Mouse (Mus musculus): ENCODE measurements around the gene Ttc3.
A peak's percentile ranks its signal among the peaks of the same experiment; 100 is the strongest.
"Not testable (repeated sequence)": the region's sequence is repeated elsewhere in the genome, so short reads cannot be mapped to it uniquely, and the experiment has no call there.

Ttc3 gene

GRCm38 (mm10) chr16:94370173-94370914, at the start of gene Ttc3:
Gene Ttc3, plus strand, starts transcription at chr16:94370618.
- DNase-seq (ENCODE audit: inconsistent ontology term): peak; percentile 98

- no peak for DNase-seq (ENCODE audit: inconsistent ontology term)
Measured at GRCm38 (mm10) chr16:94323681-94324080, 46.7 kb upstream of the Ttc3 start.

GRCm38 (mm10) chr16:94326008-94326407, 44.4 kb upstream of the Ttc3 start:
- no peak for DNase-seq (ENCODE audit: inconsistent ontology term)

- DNase-seq (ENCODE audit: inconsistent ontology term): peak; percentile 61
Measured at GRCm38 (mm10) chr16:94327781-94328711, 42.4 kb upstream of the Ttc3 start, which contains the start of gene Ripply3. Gene Ripply3, plus strand, starts transcription at chr16:94328420.

GRCm38 (mm10) chr16:94328881-94329867, 41.2 kb upstream of the Ttc3 start:
- no peak for DNase-seq (ENCODE audit: inconsistent ontology term)

- DNase-seq (ENCODE audit: inconsistent ontology term): no peak
Measured at GRCm38 (mm10) chr16:94330429-94330828, 40.0 kb upstream of the Ttc3 start.

- DNase-seq (ENCODE audit: inconsistent ontology term): no peak
Measured at GRCm38 (mm10) chr16:94331233-94331885, 39.1 kb upstream of the Ttc3 start.

GRCm38 (mm10) chr16:94331886-94332252, 38.5 kb upstream of the Ttc3 start:
- DNase-seq (ENCODE audit: inconsistent ontology term): no peak

GRCm38 (mm10) chr16:94335656-94336055, 34.8 kb upstream of the Ttc3 start:
- no peak for DNase-seq (ENCODE audit: inconsistent ontology term)

- not testable (repeated sequence) for DNase-seq (ENCODE audit: inconsistent ontology term)
Measured at GRCm38 (mm10) chr16:94339164-94340160, 31.0 kb upstream of the Ttc3 start.

GRCm38 (mm10) chr16:94345733-94346132, 24.7 kb upstream of the Ttc3 start:
- DNase-seq (ENCODE audit: inconsistent ontology term): no peak

GRCm38 (mm10) chr16:94347080-94347731, 23.2 kb upstream of the Ttc3 start:
- no peak for DNase-seq (ENCODE audit: inconsistent ontology term)

GRCm38 (mm10) chr16:94348779-94349178, 21.6 kb upstream of the Ttc3 start:
- DNase-seq (ENCODE audit: inconsistent ontology term): no peak

- peak; percentile 93 for DNase-seq (ENCODE audit: inconsistent ontology term)
Measured at GRCm38 (mm10) chr16:94349588-94350286, 20.7 kb upstream of the Ttc3 start.

GRCm38 (mm10) chr16:94350287-94350677, 20.1 kb upstream of the Ttc3 start:
- no peak for DNase-seq (ENCODE audit: inconsistent ontology term)

- no peak for DNase-seq (ENCODE audit: inconsistent ontology term)
Measured at GRCm38 (mm10) chr16:94354450-94354849, 16.0 kb upstream of the Ttc3 start.

GRCm38 (mm10) chr16:94356046-94356445, 14.4 kb upstream of the Ttc3 start:
- DNase-seq (ENCODE audit: inconsistent ontology term): no peak

- DNase-seq (ENCODE audit: inconsistent ontology term): no peak
Measured at GRCm38 (mm10) chr16:94356776-94357494, 13.5 kb upstream of the Ttc3 start.

All from Muller cell, postnatal 12 days (primary cell).